Mouse (Mus musculus): ENCODE results near the gene Ulk1. TPM values are rescaled to one million over a fixed set of nuclear protein-coding genes. Genes with fewer than 3 reads are reported as not detected.

The Ulk1 gene
- polyA plus RNA-seq (2012; fragmentation: generic; extraction: Trizol): 13.6 TPM
- long read RNA-seq, experiment 1, partial matches to known transcripts: 3 of 6 reads
- long read RNA-seq, experiment 1, other reads (novel, unspliced or antisense): 3 of 6 reads
- long read RNA-seq, experiment 2, partial matches to known transcripts: 15 of 15 reads
- long read RNA-seq, experiment 2, other reads (novel, unspliced or antisense): 0 of 15 reads

DNA sequence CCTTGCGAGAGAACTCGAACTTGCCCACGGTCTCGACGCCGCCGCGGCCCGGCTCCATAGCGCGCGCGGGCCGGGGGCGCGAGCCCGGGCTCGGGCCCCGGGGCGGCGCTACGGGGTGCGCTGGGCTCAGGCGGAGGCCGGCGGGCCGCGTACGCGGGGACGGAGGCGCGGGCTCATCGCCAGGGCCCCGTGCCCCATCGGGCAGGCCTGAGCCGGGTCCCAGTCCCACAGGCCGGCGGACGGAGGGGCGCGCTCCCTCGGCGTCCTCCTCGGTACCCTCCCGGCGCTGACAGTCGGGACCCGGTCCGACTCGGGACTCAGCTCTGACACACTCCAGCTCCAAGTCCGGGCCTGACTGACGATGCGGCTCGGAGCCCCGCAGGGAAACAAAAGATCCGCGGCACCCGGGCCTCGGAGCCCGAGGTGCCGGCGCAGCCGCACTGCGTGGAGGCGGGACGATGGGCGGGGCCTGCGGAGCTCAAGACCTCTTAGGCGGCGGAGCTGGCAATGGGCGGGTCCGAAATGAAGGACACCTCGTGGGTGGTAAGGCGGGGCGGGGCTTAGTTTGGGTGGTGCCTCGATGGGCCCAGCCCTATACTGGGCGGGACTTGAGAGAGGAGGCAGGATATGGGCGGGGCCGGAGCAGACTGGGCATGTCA is at the start of gene Ulk1:
Ulk1 (minus strand) TSS at position 431 of the 659 bp plus-strand sequence.
- peaks cover 31% of the 10 kb centered on the region for H3K79me2 ChIP-seq (ENCODE audit: control insufficient read depth, insufficient read depth)
- peaks cover 9% of the 10 kb centered on the region for H3K79me3 ChIP-seq (ENCODE audit: low read depth)
- TF ChIP-seq CTCF (IDR thresholded peaks at IDR 0.05; ENCODE audit: control insufficient read depth, insufficient read depth, insufficient read length): no peak
- no peak for TF ChIP-seq MYOD1 (IDR thresholded peaks at IDR 0.05; ENCODE audit: control insufficient read depth, insufficient read length, low read depth)
- TF ChIP-seq MYOG (IDR thresholded peaks at IDR 0.05; ENCODE audit: control insufficient read depth, extremely low read depth, insufficient read length): no peak
- no peak for TF ChIP-seq MAX (IDR thresholded peaks at IDR 0.05)
- no peak for TF ChIP-seq CEBPB (IDR thresholded peaks at IDR 0.05; ENCODE audit: low read depth)
- H3ac ChIP-seq (ENCODE audit: control insufficient read depth, insufficient read length, low read depth): peak within 1 kb of the TSS; percentile 87
- no peaks in the 10 kb centered on the region for H3K36me3 ChIP-seq (ENCODE audit: control insufficient read depth, insufficient read depth)
- H3K4me3 ChIP-seq (ENCODE audit: insufficient read depth, poor library complexity, severe bottlenecking): peak within 1 kb of the TSS; percentile 64
- H3K27me3 ChIP-seq (ENCODE audit: control insufficient read depth, insufficient read depth, insufficient read length): no peaks in the 10 kb centered on the region

DNA sequence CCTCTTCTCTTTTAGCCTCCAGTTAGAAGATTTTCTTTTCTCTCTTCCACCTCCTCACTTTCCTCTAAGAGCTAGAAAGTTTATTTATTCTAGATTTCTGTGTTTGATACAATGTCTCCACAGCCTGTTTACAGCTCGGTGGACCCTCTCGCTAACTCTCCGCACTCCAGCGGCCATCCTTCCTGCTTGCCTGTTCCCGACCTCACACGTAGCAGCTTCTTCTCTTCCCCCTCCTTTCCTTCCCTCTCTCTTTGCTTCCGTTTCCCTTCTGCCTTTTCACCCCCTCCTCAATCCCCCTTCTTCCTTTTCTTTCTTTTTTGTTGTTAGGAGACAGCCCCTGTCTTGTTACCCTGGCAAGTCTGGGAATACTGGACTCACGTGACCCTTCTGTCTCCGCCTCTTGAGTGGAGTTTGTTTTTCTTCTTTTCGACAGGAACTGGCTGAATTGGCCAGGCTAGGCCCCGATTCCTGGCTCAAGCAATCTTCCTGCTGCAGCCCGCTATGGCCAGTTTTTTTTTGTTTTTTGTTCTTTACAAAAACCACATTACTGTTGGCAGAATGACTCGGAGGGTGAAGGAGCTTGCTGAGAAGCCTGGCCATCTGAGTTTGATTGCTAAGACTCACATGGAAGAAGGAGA is 49.2 kb upstream of the Ulk1 start:
- no peak for TF ChIP-seq MYOD1 (IDR thresholded peaks at IDR 0.05; ENCODE audit: control insufficient read depth, insufficient read length, low read depth)
- TF ChIP-seq CEBPB (IDR thresholded peaks at IDR 0.05; ENCODE audit: low read depth): no peak
- no peak for TF ChIP-seq USF1 (IDR thresholded peaks at IDR 0.05; ENCODE audit: low read depth)
- TF ChIP-seq FOSL1 (IDR thresholded peaks at IDR 0.05; ENCODE audit: insufficient read depth, low read length, poor library complexity, severe bottlenecking): no peak
- TF ChIP-seq MAX (IDR thresholded peaks at IDR 0.05): no peak
- TF ChIP-seq CTCF (IDR thresholded peaks at IDR 0.05; ENCODE audit: control insufficient read depth, insufficient read depth, insufficient read length): no peak
- TF ChIP-seq MYOG (IDR thresholded peaks at IDR 0.05; ENCODE audit: control insufficient read depth, extremely low read depth, insufficient read length): no peak
- Histone ChIP-seq H3K4me3 (ENCODE audit: insufficient read depth, poor library complexity, severe bottlenecking) (no peak overlapping the region), H3K36me3 (ENCODE audit: control insufficient read depth, insufficient read depth) (peaks cover 5% of the 10 kb centered on the region), H3K79me3 (ENCODE audit: low read depth) (no peaks in the 10 kb centered on the region), H3K79me2 (ENCODE audit: control insufficient read depth, insufficient read depth) (no peaks in the 10 kb centered on the region), H3K27me3 (ENCODE audit: control insufficient read depth, insufficient read depth, insufficient read length) (no peaks in the 10 kb centered on the region), H3ac (ENCODE audit: control insufficient read depth, insufficient read length, low read depth) (no peak overlapping the region)

DNA sequence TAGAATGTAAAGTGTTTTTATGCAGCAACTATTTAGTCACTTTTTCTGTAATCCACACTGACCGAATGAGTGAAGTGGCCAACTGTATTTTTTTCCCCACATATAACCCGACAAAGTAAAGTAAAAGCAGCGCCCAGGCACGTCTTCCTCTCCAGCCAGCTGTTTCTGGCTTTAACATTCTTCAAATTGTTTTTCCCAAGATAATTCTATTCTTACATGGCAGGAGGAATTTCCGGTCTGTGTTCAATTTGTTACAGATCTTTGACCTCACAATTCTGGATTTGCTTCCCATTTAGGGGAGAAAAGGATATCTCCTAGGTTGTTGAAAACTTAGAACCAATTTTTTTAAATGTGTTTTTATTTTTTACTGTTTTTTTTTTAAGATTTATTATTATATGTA is 47.2 kb upstream of the Ulk1 start:
- Histone ChIP-seq H3K79me3 (ENCODE audit: low read depth) (no peaks in the 10 kb centered on the region), H3K4me3 (ENCODE audit: insufficient read depth, poor library complexity, severe bottlenecking) (no peak overlapping the region), H3K36me3 (ENCODE audit: control insufficient read depth, insufficient read depth) (peaks cover 5% of the 10 kb centered on the region), H3K79me2 (ENCODE audit: control insufficient read depth, insufficient read depth) (no peaks in the 10 kb centered on the region), H3ac (ENCODE audit: control insufficient read depth, insufficient read length, low read depth) (no peak overlapping the region), H3K27me3 (ENCODE audit: control insufficient read depth, insufficient read depth, insufficient read length) (no peaks in the 10 kb centered on the region)
- TF ChIP-seq MYOD1 (IDR thresholded peaks at IDR 0.05; ENCODE audit: control insufficient read depth, insufficient read length, low read depth) (no peak), USF1 (IDR thresholded peaks at IDR 0.05; ENCODE audit: low read depth) (no peak), FOSL1 (IDR thresholded peaks at IDR 0.05; ENCODE audit: insufficient read depth, low read length, poor library complexity, severe bottlenecking) (no peak), MAX (IDR thresholded peaks at IDR 0.05) (no peak), MYOG (IDR thresholded peaks at IDR 0.05; ENCODE audit: control insufficient read depth, extremely low read depth, insufficient read length) (no peak), CEBPB (IDR thresholded peaks at IDR 0.05; ENCODE audit: low read depth) (no peak), CTCF (IDR thresholded peaks at IDR 0.05; ENCODE audit: control insufficient read depth, insufficient read depth, insufficient read length) (no peak)

- H3K79me3 ChIP-seq (ENCODE audit: low read depth): no peaks in the 10 kb centered on the region
These were observed 43.1 kb upstream of the Ulk1 start for GRCm38 (mm10) chr5:110852990-110853389.

GRCm38 (mm10) chr5:110841046-110841862 is 31.4 kb upstream of the Ulk1 start:
- no peak for TF ChIP-seq MYOG (IDR thresholded peaks at IDR 0.05; ENCODE audit: control insufficient read depth, extremely low read depth, insufficient read length)
- no peak for TF ChIP-seq MYOD1 (IDR thresholded peaks at IDR 0.05; ENCODE audit: control insufficient read depth, insufficient read length, low read depth)
- no peak for TF ChIP-seq CEBPB (IDR thresholded peaks at IDR 0.05; ENCODE audit: low read depth)
- no peak for TF ChIP-seq USF1 (IDR thresholded peaks at IDR 0.05; ENCODE audit: low read depth)
- TF ChIP-seq CTCF (IDR thresholded peaks at IDR 0.05; ENCODE audit: control insufficient read depth, insufficient read depth, insufficient read length): no peak
- TF ChIP-seq FOSL1 (IDR thresholded peaks at IDR 0.05; ENCODE audit: insufficient read depth, low read length, poor library complexity, severe bottlenecking): no peak
- no peak for TF ChIP-seq MAX (IDR thresholded peaks at IDR 0.05)
- H3K79me2 ChIP-seq (ENCODE audit: control insufficient read depth, insufficient read depth): peaks cover 9% of the 10 kb centered on the region
- no peaks in the 10 kb centered on the region for H3K27me3 ChIP-seq (ENCODE audit: control insufficient read depth, insufficient read depth, insufficient read length)
- no peak overlapping the region for H3K4me3 ChIP-seq (ENCODE audit: insufficient read depth, poor library complexity, severe bottlenecking)
- H3K36me3 ChIP-seq (ENCODE audit: control insufficient read depth, insufficient read depth): peaks cover 13% of the 10 kb centered on the region
- no peaks in the 10 kb centered on the region for H3K79me3 ChIP-seq (ENCODE audit: low read depth)
- no peak overlapping the region for H3ac ChIP-seq (ENCODE audit: control insufficient read depth, insufficient read length, low read depth)

More at GRCm38 (mm10) chr5:110852990-110853389, 43.1 kb upstream of the Ulk1 start:
- no peak for TF ChIP-seq CEBPB (IDR thresholded peaks at IDR 0.05; ENCODE audit: low read depth)
- TF ChIP-seq MAX (IDR thresholded peaks at IDR 0.05): no peak
- Histone ChIP-seq H3K4me3 (ENCODE audit: insufficient read depth, poor library complexity, severe bottlenecking) (no peak overlapping the region), H3K36me3 (ENCODE audit: control insufficient read depth, insufficient read depth) (peaks cover 17% of the 10 kb centered on the region), H3K79me2 (ENCODE audit: control insufficient read depth, insufficient read depth) (no peaks in the 10 kb centered on the region), H3K27me3 (ENCODE audit: control insufficient read depth, insufficient read depth, insufficient read length) (no peaks in the 10 kb centered on the region), H3ac (ENCODE audit: control insufficient read depth, insufficient read length, low read depth) (no peak overlapping the region)
